8 mouse cellular contexts compared by ENCODE assay signal in the genomic region with DNA sequence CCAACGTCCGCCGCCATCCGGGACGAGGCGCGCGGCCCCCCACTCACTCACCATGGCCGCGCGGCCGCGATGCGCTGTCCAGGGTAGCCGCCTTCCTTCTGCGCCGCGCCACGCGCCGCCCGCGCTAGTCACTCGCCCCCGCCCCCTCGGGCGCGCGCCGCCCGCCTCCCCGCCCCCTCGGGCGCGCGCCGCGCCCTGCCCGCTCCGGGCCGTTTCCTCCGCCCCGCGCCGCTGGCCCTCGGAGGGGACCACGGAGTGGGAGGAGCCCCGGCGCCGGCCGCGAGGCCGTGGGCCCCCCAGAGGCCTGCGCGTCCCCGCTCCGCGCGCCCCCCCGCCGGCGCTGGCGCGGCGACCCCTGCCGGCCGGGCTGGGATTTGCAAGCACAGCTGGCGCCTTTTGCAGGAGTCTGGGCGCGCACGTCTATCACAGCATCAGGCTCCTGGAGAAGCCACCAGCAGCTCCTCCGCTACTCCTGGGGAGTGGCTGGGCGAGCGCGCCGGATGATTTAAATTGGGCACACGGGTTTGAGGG. TPM values are rescaled to one million over a fixed set of nuclear protein-coding genes. Genes with fewer than 3 reads are reported as not detected.
DNase-seq lines count a peak whose midpoint lies in the region; ATAC-seq and TF ChIP-seq lines count a peak whose summit lies in the region.
"Had no signal": no experiment of that assay in that cellular context is flagged by ENCODE, and none has a peak within 500 bp of the region (broad histone marks: within the 10 kb centered on the region; RNA-seq: fewer than 3 reads in every experiment).

A gene (minus strand): TSS at position 102 of the 531 bp plus-strand sequence.

- H3K36me3 ChIP-seq in embryonic facial prominence, embryonic 13.5 days: no peaks in the 10 kb centered on the region
- H3K36me3 ChIP-seq in midbrain, postnatal 0 days (ENCODE audit: insufficient read depth, low read length): no peaks in the 10 kb centered on the region

- H3K9ac ChIP-seq in embryonic facial prominence, embryonic 13.5 days: peak within 1 kb of the TSS; percentile 72
- peak within 1 kb of the TSS; percentile 84 for H3K9ac ChIP-seq in midbrain, postnatal 0 days (replicated peaks; ENCODE audit: low read length, poor library complexity, severe bottlenecking)

- peak; percentile 62 to 66 for DNase-seq in heart, adult 9 months (ENCODE audit: low spot score in 2 of 2)
- peak; percentile 55 to 69 for DNase-seq in kidney, adult 8-10 months
- DNase-seq in liver: peak; percentile 77
- peak; percentile 86 for DNase-seq in midbrain, postnatal 0 days (ENCODE audit: low spot score)
- DNase-seq in spleen, postnatal 36 days (ENCODE audit: low spot score in 2 of 2): peak; percentile 22 to 36

- 6% methylated on average over 60 of the region's 77 CpGs for WGBS in bone marrow, adult 2 months
- 1% methylated on average over 49 of the region's 77 CpGs for WGBS in embryonic facial prominence, embryonic 13.5 days
- 2% methylated on average over 31 of the region's 77 CpGs for WGBS in midbrain, postnatal 0 days

- no peak within 1 kb of the TSS for H3K4me3 ChIP-seq in bone marrow, adult 2 months (replicated peaks; ENCODE audit: control insufficient read depth, low read depth, low read length)
- peak within 1 kb of the TSS; percentile 63 for H3K4me3 ChIP-seq in embryonic facial prominence, embryonic 13.5 days
- H3K4me3 ChIP-seq in midbrain, postnatal 0 days (ENCODE audit: low read depth, low read length): peak within 1 kb of the TSS; percentile 78

- no peak for TF ChIP-seq POLR2A in bone marrow, adult 2 months (IDR thresholded peaks at IDR 0.05; ENCODE audit: borderline replicate concordance, control insufficient read depth, low read depth, low read length)

- peaks cover 7% of the 10 kb centered on the region; the same call in 1 of the 2 replicates for H3K9me3 ChIP-seq in embryonic facial prominence, embryonic 13.5 days
- H3K9me3 ChIP-seq in midbrain, postnatal 0 days (ENCODE audit: low read length): peaks cover 9% of the 10 kb centered on the region; the same call in 1 of the 2 replicates

- peak; percentile 25; the same call in 1 of the 2 replicates for TF ChIP-seq CTCF in bone marrow, adult 2 months (IDR thresholded peaks at IDR 0.05; ENCODE audit: control insufficient read depth, insufficient read depth, low read length)
- TF ChIP-seq CTCF in midbrain, postnatal 0 days (IDR thresholded peaks at IDR 0.05): peak; percentile 69

- no peaks in the 10 kb centered on the region for H3K4me1 ChIP-seq in bone marrow, adult 2 months (ENCODE audit: control insufficient read depth, insufficient read depth, low read length)
- no peaks in the 10 kb centered on the region for H3K4me1 ChIP-seq in embryonic facial prominence, embryonic 13.5 days
- no peaks in the 10 kb centered on the region for H3K4me1 ChIP-seq in midbrain, postnatal 0 days (ENCODE audit: insufficient read depth, low read length)

- peak; percentile 85 for ATAC-seq in embryonic facial prominence, embryonic 13.5 days (ENCODE audit: insufficient number of reproducible peaks, insufficient read depth, low FRiP score, low TSS enrichment, low read depth)
- peak; percentile 93 for ATAC-seq in midbrain, postnatal 0 days (ENCODE audit: low FRiP score)

- no peaks in the 10 kb centered on the region for H3K27me3 ChIP-seq in embryonic facial prominence, embryonic 13.5 days
- no peaks in the 10 kb centered on the region for H3K27me3 ChIP-seq in midbrain, postnatal 0 days (ENCODE audit: insufficient read depth, low read length)

- no peak within 1 kb of the TSS for H3K27ac ChIP-seq in bone marrow, adult 2 months (ENCODE audit: control insufficient read depth, insufficient read depth, low read depth, low read length, poor library complexity)
- H3K27ac ChIP-seq in embryonic facial prominence, embryonic 13.5 days: no peak within 1 kb of the TSS; the same call in 1 of the 2 replicates
- H3K27ac ChIP-seq in midbrain, postnatal 0 days (ENCODE audit: low read depth, low read length): peak within 1 kb of the TSS; percentile 65; the same call in 1 of the 2 replicates

- H3K4me2 ChIP-seq in embryonic facial prominence, embryonic 13.5 days: peak within 1 kb of the TSS; percentile 65
- H3K4me2 ChIP-seq in midbrain, postnatal 0 days (ENCODE audit: low read depth, low read length, poor library complexity, severe bottlenecking): peak within 1 kb of the TSS; percentile 58

RNA-seq across cellular contexts. Expression of the gene that starts here (rescaled TPM):
- 0.25 and 2.3 TPM in 2 replicates for polyA plus RNA-seq in bone marrow, adult 2 months (2011; ENCODE audit: insufficient read depth, insufficient read length, low replicate concordance, missing spikeins)
- polyA plus RNA-seq in embryonic facial prominence, embryonic 13.5 days (2015; fragmentation: Nextera tagmentation; extraction: Ambion mirVana): 8.3 and 9.0 TPM in 2 replicates
- 34.1 and 35.6 TPM in 2 replicates for total RNA-seq in midbrain, postnatal 0 days (2014; rRNA removed)
- 30.9 and 31.5 TPM in 2 replicates for polyA plus RNA-seq in midbrain, postnatal 0 days (2015; fragmentation: Nextera tagmentation; extraction: Ambion mirVana)
- total RNA-seq: neutrophil, adult 5-6 weeks had no signal

Comparison
In these comparisons a context has a peak if more than half of its experiments do, and no peak if none do; other contexts are left out.
1. DNase-seq: peak in every context shown above with its lines; median percentile 86 in midbrain, postnatal 0 days; 77 in liver; 64 in heart, adult 9 months; 62 in kidney, adult 8-10 months; 29 in spleen, postnatal 36 days.